Mouse (Mus musculus) layer of hippocampus, adult 18-20 months (tissue): Measurements from ENCODE around the gene Tekt4. TPM values are rescaled to one million over a fixed set of nuclear protein-coding genes. Genes with fewer than 3 reads are reported as not detected.
A peak's percentile ranks its signal among the peaks of the same experiment; 100 is the strongest.

Experiments used
- DNase-seq, 2 experiments: peaks; one replicate each; pipeline ENCODE4 v3.0.0; 2022; ENCODE audit warnings: low spot score in 2 of 2
- long read RNA-seq: library from polyadenylated mRNA; stranded (forward); transcript quantifications from one replicate; pipeline ENCODE4 v2.0.0, GENCODE M21; 2021
- total RNA-seq, 2 experiments: library from RNA; stranded (reverse); gene quantifications; 2 replicates each; pipeline ENCODE4 v1.2.3; 2021

The Tekt4 gene
- total RNA-seq = 1 to 10 TPM; 2.1 TPM
- long read RNA-seq, partial matches to known transcripts = 0 of 2 reads
- long read RNA-seq, other reads (novel, unspliced or antisense) = 2 of 2 reads

GRCm38 (mm10) chr17:25454272-25454671, at the start of gene Tekt4:
Tekt4 (plus strand) TSS chr17:25454615.
- DNase-seq = peak; percentile 56 to 83

GRCm38 (mm10) chr17:25405224-25405895, 49.1 kb upstream of the Tekt4 start:
- DNase-seq = no peak

- peak; percentile 56 to 71 for DNase-seq
These were observed 48.4 kb upstream of the Tekt4 start for GRCm38 (mm10) chr17:25406011-25406441.

- DNase-seq = no peak
These were observed 47.1 kb upstream of the Tekt4 start for GRCm38 (mm10) chr17:25407352-25407751.

GRCm38 (mm10) chr17:25408302-25408999, 46.0 kb upstream of the Tekt4 start:
- no peak for DNase-seq

GRCm38 (mm10) chr17:25409621-25410020, 44.8 kb upstream of the Tekt4 start:
- DNase-seq = no peak

DNA sequence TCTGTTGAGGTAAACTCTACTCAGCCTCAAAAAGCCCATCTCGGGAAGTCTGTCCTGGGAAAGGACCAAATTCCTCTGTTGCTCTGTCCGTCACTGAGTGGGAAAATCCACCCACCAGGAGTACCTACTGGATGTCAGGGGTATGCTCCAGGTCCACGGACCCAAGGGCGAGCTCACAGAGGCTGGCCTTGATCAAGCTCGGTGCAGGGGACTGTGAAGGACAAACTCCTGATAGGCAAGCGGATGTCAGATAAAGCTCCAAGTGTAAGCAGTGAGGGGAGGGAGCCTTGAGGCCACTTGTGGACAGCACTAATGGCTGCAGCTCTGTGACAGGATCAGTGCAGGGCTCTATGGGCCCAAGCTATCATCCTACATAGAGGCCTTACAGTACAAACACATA, 44.2 kb upstream of the Tekt4 start:
- DNase-seq = no peak

- no peak for DNase-seq
These were observed 43.6 kb upstream of the Tekt4 start for GRCm38 (mm10) chr17:25410786-25411185.

DNA sequence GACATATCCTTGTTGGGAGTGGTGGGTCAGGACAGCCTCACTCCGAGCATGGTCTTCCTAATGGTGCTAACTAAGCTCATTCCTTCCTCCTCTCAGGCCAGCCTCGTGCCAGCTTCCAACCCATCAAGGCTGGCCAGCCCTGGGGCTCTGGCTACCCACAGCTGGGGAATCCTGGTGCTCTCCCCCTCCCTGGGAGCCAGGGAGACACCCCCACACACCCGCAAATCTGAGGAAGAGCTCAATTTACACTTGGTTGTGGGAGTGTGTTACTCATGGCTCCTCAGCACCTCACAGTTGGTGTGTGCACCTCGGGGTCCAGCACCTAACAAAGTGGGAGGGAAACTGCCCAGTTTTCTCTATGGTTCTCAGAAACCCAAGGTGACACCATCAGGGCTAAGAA, 43.2 kb upstream of the Tekt4 start:
- DNase-seq = no peak

DNA sequence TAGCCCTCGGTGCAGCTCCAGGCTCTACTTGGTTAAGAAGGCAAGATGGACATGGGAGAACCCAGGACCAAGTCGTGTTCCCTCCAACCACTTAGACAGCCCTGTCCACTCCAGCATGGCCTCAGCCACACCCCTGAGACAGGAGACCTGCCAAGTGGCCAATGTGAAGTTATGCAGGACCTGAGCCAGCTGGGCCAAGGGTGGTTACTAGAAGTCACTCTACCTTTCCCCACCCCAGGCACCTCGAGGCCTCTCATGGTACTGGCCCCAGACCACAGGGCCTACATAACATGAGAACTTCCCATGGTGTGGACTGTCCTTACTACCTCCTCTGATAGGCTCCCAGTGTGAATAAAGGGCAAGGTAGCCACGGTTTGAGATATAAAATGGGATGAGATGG, 40.2 kb upstream of the Tekt4 start:
- no peak for DNase-seq

DNA sequence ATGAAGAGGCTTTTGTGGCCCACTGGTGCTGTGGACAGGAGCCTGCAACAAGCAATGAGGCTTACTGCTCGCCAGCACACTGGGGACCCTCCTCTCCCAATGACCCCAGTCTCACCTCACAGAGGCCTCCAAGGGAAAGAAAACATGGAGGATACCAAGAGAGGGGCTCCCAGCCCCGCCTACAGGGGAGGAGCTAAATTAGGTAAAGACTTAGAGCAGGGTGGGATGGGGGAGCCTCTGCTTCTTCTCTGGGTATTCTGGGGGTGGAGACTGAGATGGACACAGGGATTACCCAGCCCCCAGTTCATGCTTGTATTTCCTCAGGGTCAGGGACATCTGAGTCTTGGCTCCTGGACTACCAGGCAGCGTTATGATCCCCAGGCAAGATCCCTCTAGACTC, 39.5 kb upstream of the Tekt4 start:
- DNase-seq = no peak

- DNase-seq = no peak
These were observed 38.9 kb upstream of the Tekt4 start for GRCm38 (mm10) chr17:25415421-25415913.

- no peak for DNase-seq
These were observed 38.2 kb upstream of the Tekt4 start for GRCm38 (mm10) chr17:25416219-25416618.

DNA sequence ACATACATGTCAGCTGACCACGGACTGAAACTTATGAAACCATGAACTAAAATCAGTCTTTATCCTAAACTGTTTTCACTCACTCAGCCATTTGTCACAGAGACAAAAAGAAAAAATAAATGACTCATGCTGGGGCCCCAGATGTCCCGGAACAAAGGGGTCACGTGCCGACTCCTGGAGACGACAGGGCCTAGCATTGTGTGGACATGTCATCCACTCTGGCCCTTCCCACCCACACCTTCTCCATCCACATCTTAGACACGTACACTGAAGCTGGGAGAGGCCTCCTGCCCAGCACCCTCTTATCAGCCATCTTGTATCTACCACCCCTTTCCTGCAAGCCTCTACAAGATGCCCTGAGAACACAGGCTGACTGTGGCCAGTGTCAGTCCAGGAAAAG, 36.4 kb upstream of the Tekt4 start:
- DNase-seq = no peak

DNA sequence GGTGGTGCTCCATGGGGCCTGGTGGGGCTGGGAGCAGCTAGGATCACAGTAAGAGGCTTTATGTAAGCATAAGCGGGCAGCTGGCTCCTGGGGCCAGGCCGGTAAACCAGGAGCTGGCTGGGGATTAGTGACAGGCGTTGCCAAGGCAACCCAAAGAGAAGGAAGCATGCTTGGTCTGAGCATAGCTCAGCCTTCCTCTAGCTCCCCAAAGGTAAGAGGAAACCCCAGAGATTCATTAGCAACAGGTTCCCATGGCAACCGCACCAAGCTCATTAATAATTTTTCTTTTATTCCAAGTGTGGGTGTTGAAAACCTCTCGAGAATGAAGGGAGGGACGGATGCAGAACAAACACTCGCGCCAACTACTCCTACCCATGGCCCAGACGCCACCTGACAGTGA, 35.5 kb upstream of the Tekt4 start:
- peak; percentile 63 to 75 for DNase-seq

DNA sequence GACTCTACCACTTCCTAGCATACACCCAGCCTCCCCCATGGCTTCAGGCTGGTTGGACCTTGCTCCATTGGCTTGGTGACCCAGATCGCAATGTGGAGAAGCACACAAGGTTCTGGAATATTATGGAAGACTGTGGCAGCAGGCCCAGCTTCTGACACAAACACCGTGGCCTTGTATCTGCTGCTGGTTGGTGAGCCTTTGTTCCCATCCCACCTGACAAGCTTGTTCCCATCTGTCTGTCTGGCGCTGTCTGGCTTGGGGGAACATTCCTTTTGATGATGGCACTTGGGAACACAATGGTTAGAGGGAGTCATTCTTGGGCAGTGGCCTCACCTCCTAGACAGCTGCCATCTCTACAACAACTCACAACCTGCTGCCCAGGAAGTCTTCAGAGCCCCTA, 33.4 kb upstream of the Tekt4 start:
- DNase-seq = peak in 1 of 2 experiments; percentile 57

- DNase-seq = no peak
These were observed 29.8 kb upstream of the Tekt4 start for GRCm38 (mm10) chr17:25424526-25425080.

GRCm38 (mm10) chr17:25425996-25426395, 28.4 kb upstream of the Tekt4 start:
- no peak for DNase-seq

DNA sequence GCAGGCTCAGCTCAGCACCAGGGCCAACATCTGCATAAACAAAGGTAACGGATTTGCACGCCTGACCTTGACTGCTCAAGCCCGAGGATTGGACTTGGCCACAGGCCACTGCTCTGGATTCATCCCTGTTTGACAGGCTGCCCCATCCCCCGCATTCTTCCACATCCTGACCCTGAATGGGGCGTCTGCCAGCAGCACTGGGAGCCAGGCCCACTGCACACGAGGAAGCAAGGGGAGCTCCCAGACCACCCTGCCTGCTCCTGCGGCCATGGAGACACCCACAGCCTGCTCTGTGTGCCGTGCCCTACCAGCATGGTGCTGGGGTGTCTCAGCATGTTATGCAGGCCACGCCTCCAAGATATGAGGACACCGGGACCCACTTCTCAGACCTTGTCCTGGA, 27.0 kb upstream of the Tekt4 start:
- DNase-seq = no peak

GRCm38 (mm10) chr17:25429240-25429639, 25.2 kb upstream of the Tekt4 start:
- no peak for DNase-seq

GRCm38 (mm10) chr17:25429886-25430285, 24.5 kb upstream of the Tekt4 start:
- DNase-seq = no peak

DNA sequence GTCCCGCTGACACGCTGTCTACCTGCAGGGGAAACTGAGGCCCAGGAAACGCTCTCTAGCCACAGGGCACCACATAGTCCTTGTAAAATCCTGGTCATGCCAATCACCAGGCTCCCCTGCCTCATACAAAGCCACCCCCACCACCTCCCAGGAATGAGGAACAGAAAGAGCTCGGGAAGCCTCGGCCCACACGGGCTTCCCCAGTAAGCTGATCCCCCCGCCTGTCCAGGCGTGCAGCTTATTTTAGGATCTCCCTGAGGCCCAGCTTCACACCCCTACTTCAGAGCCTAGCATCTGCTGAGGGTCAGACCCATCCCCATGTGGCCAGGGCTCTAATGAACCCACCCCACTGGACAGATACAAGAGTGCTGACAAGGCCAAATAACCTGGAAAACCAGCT, 23.9 kb upstream of the Tekt4 start:
- no peak for DNase-seq
